Mouse (Mus musculus): ENCODE measurements at regions not wholly inside any gene's neighbourhood (a gene's known extent, or its start where the extent isn't known, plus 50 kb on each side); places are given as distances from the start of the nearest gene placed in this dataset.
A peak's percentile ranks its signal among the peaks of the same experiment; 100 is the strongest.
"Not testable (repeated sequence)": the region's sequence is repeated elsewhere in the genome, so short reads cannot be mapped to it uniquely, and the experiment has no call there.

- ATAC-seq (replicated peaks; ENCODE audit: poor library complexity): not testable (repeated sequence)
These were observed 169.3 kb downstream of the Qk start for GRCm38 (mm10) chr17:10150403-10150689.

- ATAC-seq (replicated peaks; ENCODE audit: poor library complexity): no peak
These were observed 169.8 kb downstream of the Qk start for GRCm38 (mm10) chr17:10149682-10150402.

DNA sequence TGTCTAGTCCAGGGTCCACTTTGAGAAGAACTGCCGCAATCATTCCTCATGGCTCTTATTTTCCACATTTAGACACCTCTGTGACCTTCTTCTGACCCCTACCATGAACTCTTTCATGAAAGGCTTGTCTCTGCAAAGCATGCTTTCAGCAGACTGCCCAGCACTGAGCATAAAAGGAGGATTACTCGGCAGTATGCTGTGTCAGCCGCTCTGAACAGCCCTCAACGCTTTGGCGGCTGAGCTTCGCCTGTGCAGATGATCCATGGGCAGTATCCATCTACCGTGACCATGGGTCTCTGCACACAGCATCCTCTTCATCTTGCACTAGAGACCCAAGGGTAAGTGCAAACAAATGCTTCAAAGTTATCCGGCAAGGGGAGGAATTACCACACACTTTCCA is 172.5 kb downstream of the Qk start:
- no peak for ATAC-seq (replicated peaks; ENCODE audit: poor library complexity)

GRCm38 (mm10) chr17:10146576-10146975 is 173.1 kb downstream of the Qk start:
- ATAC-seq (replicated peaks; ENCODE audit: poor library complexity): no peak

DNA sequence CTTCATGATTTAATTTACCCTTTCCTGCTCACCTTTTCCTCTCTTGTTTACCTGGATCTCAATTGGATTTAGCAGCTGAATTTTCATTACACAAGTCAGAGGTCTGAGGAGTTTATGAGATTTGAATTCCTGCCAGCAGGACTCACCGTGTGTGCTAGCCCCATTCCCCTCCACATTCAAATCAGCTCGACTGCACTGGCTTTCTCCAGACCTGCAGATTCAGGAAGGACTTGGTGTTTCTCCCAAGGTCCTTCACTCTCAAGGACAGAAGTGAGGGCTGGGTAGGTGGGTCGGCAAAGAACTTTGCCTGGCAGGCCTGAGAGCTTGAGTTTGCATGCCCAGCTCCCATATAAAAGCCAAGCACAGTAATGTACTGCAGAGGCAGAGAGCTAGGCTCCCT is 180.8 kb downstream of the Qk start:
- no peak for ATAC-seq (replicated peaks; ENCODE audit: poor library complexity)

GRCm38 (mm10) chr17:10138374-10138773 is 181.3 kb downstream of the Qk start:
- no peak for ATAC-seq (replicated peaks; ENCODE audit: poor library complexity)

GRCm38 (mm10) chr17:10135111-10135510 is 184.5 kb downstream of the Qk start:
- ATAC-seq (replicated peaks; ENCODE audit: poor library complexity): no peak

GRCm38 (mm10) chr17:10128591-10128990 is 191.1 kb downstream of the Qk start:
- ATAC-seq (replicated peaks; ENCODE audit: poor library complexity): no peak

DNA sequence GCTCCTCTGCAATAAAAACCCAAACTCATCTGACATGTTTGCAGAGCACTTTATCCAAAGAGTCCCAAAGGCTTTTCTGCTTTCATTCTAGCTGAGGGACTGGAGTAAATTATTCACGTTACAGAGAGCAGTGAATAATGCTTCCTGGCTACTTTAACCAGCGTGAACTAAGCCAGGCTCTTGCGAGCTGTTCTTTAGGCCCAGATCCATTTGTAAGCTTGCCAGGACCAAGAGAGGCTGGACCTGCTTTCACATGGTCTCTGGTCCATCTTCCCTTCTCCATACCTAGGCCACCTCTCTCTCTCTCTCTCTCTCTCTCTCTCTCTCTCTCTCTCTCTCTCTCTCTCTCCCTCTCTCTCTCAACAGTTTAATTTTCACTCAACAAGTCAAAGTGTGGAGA is 197.2 kb downstream of the Qk start:
- ATAC-seq (replicated peaks; ENCODE audit: poor library complexity): no peak

DNA sequence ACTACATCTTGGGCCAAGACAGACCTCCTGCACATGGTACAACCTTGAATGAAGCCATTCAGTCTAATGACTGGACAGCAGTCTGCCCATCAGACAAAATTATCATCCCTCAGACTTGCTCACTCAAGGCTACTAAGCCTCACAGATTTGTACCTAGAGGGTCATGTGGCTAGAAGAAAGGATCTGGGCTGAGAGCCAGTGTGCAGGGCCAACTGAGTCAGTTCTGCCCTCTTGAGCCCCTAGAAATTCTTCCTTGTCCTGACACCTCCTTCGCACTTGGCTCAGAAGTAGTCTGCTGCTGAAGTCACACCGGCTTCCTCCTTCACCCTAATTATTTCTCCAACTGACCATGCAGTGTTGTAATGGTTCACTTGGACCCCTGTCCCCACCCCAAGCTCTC is 207.5 kb downstream of the Qk start:
- no peak for ATAC-seq (replicated peaks; ENCODE audit: poor library complexity)

- no peak for ATAC-seq (replicated peaks; ENCODE audit: poor library complexity)
These were observed 209.3 kb downstream of the Qk start for GRCm38 (mm10) chr17:10110375-10110675.

GRCm38 (mm10) chr17:10109511-10110374 is 209.9 kb downstream of the Qk start:
- no peak for ATAC-seq (replicated peaks; ENCODE audit: poor library complexity)

- ATAC-seq (replicated peaks; ENCODE audit: poor library complexity): no peak
These were observed 214.4 kb downstream of the Qk start for GRCm38 (mm10) chr17:10105299-10105698.

GRCm38 (mm10) chr17:10098199-10098598 is 221.5 kb downstream of the Qk start:
- no peak for ATAC-seq (replicated peaks; ENCODE audit: poor library complexity)

DNA sequence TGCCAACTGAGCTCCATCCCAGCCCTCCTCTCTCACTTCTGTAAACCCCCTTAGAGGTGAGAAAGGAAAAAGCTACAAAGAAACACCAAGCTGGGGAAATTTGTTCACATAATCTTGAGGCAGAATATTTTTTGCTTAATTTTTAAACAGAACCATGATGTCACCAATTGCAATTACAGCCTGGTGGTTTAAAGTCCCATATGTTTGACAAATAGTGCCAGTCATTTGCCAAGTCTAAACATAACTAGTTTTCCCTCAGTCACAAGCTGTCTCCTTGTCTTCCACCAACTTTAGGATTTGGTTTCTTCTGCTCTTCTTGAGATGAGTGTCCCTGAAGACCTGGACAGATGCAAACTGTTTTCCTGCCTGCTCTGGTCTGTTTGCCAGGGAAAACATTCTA is 222.0 kb downstream of the Qk start:
- no peak for ATAC-seq (replicated peaks; ENCODE audit: poor library complexity)

DNA sequence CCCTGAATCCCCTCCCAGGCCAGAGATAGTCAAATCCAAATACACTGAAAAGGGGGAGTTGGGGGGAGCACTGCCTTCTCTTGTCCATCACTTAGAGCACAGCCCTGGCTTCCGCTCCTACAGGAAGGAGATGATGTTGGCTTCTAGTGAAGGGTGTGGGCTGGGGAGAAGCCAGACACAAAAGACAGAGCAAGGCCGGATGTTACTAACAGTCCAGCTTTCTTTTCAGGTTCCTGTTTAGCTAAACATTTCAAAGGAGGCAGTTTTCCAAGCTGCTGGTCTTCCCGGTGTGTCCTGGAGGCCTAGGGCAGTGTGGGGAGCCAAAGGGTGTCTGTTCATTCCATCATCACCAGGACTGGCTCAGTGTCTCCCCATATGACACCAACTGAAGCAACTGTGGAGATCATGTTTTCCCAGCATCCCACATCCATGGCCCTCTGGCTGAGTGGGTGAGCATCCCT is 223.8 kb downstream of the Qk start:
- ATAC-seq (replicated peaks; ENCODE audit: poor library complexity): no peak

DNA sequence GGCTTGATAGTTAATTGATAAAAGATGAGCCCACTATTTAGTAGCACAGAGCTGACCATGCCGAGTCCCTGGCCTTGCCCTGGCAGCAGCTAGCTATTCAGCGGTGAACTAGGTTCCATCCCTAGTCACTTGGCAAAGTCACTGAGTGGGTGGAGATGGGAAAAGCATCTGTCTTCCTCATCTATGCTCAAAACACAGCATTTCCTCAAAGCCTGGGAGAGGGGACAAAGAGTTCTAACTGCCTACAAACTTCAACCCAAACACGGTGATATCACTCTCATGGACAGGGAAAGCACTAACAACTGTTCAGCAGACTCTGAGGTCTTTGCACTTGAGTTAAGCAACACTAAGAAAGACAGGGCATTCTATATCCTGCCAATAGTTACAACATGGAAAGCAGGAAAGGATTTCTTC is 225.5 kb downstream of the Qk start:
- ATAC-seq (replicated peaks; ENCODE audit: poor library complexity): no peak

GRCm38 (mm10) chr17:10093437-10094107 is 226.1 kb downstream of the Qk start:
- peak; percentile 88 for ATAC-seq (replicated peaks; ENCODE audit: poor library complexity)

- no peak for ATAC-seq (replicated peaks; ENCODE audit: poor library complexity)
These were observed 232.3 kb downstream of the Qk start for GRCm38 (mm10) chr17:10087192-10087886.

DNA sequence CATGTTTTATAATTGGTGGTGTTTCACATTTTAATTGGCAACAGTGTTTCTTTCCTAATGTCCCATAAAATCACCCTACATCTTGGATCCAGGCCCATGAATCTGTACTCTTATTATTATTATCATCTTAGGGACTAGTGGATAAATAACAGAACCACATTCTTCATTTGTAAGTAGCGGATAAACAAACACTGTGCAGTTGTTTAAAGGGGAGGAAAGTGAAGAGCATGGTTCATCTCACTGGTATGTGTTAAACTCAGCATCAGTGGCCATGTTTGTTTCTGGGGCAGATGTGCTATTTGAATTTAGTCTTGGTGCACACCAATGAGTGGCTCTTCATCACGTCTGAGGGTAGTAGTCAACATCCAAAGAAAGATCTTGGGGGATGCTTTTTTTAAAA is 233.1 kb downstream of the Qk start:
- no peak for ATAC-seq (replicated peaks; ENCODE audit: poor library complexity)

DNA sequence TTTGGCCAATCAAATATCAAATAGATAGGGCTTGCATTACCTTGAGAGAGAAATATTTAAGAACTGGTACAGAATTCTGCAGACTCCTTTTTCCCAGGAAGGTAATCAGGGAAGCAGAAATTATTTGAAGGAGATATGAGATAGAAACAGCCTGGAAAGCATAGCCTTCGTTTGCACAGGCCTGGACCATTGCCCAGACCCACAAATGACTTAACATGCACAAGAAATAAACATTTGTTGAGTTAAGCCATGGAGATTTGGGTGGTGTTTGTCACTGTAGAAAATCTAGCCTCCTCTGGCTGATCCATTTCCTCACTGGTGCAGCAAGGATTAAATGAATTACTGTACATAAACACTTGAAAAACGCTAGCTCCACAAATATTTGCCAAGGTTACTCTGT is 233.5 kb downstream of the Qk start:
- ATAC-seq (replicated peaks; ENCODE audit: poor library complexity): no peak

GRCm38 (mm10) chr17:10081721-10082120 is 237.9 kb downstream of the Qk start:
- ATAC-seq (replicated peaks; ENCODE audit: poor library complexity): no peak

All from megakaryocyte progenitor cell, adult 5-6 weeks (primary cell).